Mouse (Mus musculus): ENCODE data around the gene Jmjd8. TPM values are rescaled to one million over a fixed set of nuclear protein-coding genes. Genes with fewer than 3 reads are reported as not detected.
A peak's percentile ranks its signal among the peaks of the same experiment; 100 is the strongest.

The Jmjd8 gene
- polyA plus RNA-seq, 1 experiment from 2014 or later: 42.1 TPM

DNA sequence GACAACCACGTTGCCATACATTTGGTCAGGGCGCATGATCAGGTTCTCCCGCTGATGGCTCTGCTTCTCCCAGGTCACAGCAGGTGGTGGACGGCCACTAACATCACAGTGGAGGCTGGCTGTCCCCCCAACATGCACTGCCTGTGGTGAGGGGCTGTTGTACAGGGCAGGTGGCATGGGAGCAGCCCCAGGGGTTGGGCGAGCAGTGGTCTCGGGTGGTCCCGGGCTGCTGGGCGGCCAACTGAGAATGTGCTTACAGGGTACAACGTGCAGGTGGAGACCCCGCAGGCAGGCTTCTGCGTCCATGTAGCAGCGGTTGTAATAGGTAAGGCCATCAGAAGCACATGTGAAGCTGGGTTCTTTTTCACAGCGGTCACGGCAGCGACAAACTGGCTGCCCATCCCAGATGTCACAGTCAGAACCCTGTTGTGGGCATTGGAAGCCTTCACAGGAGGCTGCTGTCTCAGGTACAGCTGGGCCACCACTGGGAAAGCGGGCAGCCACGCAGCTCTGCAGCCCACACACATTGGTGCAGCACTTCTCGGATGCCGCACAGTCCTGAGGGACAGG is 50.0 kb downstream of the Jmjd8 start:
- DNase-seq (ENCODE audit: low spot score) (no peak), ATAC-seq (ENCODE audit: low FRiP score) (no peak)
- Histone ChIP-seq H3K9me3 (ENCODE audit: control insufficient read depth, low read length) (no peaks in the 10 kb centered on the region), H3K9ac (no peak overlapping the region), H3K4me2 (replicated peaks) (no peak overlapping the region), H3K4me3 (replicated peaks; ENCODE audit: low read length) (no peak overlapping the region), H3K27ac (no peak overlapping the region), H3K27me3 (ENCODE audit: control insufficient read depth, insufficient read depth, low read length) (no peaks in the 10 kb centered on the region), H3K36me3 (replicated peaks; ENCODE audit: control insufficient read depth, insufficient read depth) (peaks cover 35% of the 10 kb centered on the region), H3K4me1 (replicated peaks; ENCODE audit: control insufficient read depth, insufficient read depth, low read length) (peaks cover 29% of the 10 kb centered on the region)
- 89% methylated on average over 19 of the region's 19 CpGs for WGBS

DNA sequence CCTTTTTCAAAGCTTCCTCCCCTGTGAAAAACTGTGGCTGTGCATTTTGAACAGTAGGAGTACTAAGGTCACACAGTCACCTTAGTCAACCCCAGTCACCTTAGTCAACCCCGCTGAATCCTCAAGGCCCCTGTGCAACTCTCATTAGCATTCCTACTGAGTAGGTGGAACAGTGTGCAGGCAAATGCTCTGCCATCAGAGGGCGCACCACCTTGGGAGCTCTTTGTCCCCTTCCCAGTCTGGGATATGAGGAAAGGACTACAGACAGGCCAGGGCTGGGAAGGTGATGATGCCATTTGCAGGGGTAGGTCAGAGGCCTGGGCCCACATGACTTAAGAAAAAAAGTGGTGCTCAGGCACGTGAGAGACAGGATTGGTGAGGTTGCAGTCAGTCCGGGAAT is 50.6 kb downstream of the Jmjd8 start:
- Histone ChIP-seq H3K9ac (no peak overlapping the region), H3K36me3 (replicated peaks; ENCODE audit: control insufficient read depth, insufficient read depth) (peaks cover 40% of the 10 kb centered on the region), H3K27me3 (ENCODE audit: control insufficient read depth, insufficient read depth, low read length) (no peaks in the 10 kb centered on the region), H3K27ac (no peak overlapping the region), H3K4me1 (replicated peaks; ENCODE audit: control insufficient read depth, insufficient read depth, low read length) (peaks cover 24% of the 10 kb centered on the region), H3K4me2 (replicated peaks) (no peak overlapping the region), H3K9me3 (ENCODE audit: control insufficient read depth, low read length) (no peaks in the 10 kb centered on the region), H3K4me3 (replicated peaks; ENCODE audit: low read length) (no peak overlapping the region)
- ATAC-seq (ENCODE audit: low FRiP score) (no peak), DNase-seq (ENCODE audit: low spot score) (no peak)
- WGBS: 47% methylated on average over 4 of the region's 4 CpGs

DNA sequence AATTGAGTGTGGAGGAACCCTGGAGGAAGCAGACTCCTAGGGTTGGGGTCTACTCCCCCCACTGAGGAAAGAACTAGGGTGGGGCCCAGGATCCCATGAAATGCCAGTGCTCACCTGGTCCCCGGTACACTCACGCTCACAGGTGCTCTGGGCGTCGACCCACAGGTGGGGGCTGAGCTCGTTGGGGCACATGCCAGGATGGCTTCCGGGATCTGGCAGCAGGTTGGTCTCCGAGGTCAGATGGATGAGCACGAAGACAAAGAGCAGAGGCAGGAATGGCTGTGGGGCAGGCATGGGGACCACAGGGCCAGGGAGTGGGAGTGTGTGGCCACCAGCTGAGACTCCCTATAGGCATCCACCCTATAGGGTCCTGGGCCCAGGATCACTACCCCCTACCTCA is 51.1 kb downstream of the Jmjd8 start:
- no peak overlapping the region for H3K9ac ChIP-seq

DNA sequence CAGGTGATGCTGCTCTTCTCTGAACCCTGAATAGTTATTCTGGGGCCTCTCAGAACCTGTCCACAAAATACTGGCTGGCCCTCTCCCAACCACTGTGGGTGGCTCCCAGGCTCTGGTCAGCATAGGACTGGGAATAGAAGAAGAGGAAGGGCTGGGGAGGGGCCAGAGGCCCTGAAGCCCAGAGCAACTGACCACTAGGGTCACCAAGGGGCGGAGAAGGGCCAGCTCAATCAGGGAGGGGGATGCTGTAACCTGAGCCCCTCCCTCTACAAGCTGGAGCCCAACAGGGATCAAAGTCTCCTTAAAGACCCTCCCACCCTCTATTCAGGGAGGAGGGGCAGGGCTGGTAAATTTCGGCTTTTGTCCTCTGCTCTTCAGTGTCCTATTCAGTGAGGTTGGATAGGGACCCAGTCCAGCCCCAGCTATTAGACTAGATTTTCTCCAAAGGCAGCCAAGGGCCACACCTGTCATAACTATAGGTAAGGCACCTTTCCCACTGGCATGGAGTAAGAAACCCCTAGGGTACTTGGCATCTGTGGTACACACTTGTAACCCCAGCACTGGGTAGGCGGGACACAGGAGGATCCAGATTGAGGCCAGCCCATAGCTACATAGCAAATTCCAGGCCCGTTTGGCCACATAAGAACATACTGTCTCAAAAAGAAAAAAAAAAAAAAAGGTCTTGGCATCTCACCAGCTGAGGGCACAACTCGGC is 51.7 kb downstream of the Jmjd8 start, which contains the start of gene Wfikkn1:
Wfikkn1 (minus strand) TSS at position 663 of the 715 bp plus-strand sequence.
- 16% methylated on average over 5 of the region's 5 CpGs for WGBS
- ATAC-seq (ENCODE audit: low FRiP score) (no peak), DNase-seq (ENCODE audit: low spot score) (no peak)
- H3K4me1 ChIP-seq (replicated peaks; ENCODE audit: control insufficient read depth, insufficient read depth, low read length): peaks cover 24% of the 10 kb centered on the region
- H3K9me3 ChIP-seq (ENCODE audit: control insufficient read depth, low read length): no peaks in the 10 kb centered on the region
- H3K27me3 ChIP-seq (ENCODE audit: control insufficient read depth, insufficient read depth, low read length): no peaks in the 10 kb centered on the region
- H3K27ac ChIP-seq: 0 out of 2 replicates have a peak within 1 kb of the TSS, but pooled peaks have one; percentile 54
- peaks cover 51% of the 10 kb centered on the region for H3K36me3 ChIP-seq (replicated peaks; ENCODE audit: control insufficient read depth, insufficient read depth)
- H3K9ac ChIP-seq: peak within 1 kb of the TSS; percentile 12
- no peak within 1 kb of the TSS for H3K4me2 ChIP-seq (replicated peaks)
- no peak within 1 kb of the TSS for H3K4me3 ChIP-seq (replicated peaks; ENCODE audit: low read length)

More for the DNA sequence above, 51.1 kb downstream of the Jmjd8 start:
- Histone ChIP-seq H3K4me3 (replicated peaks; ENCODE audit: low read length) (no peak overlapping the region), H3K27me3 (ENCODE audit: control insufficient read depth, insufficient read depth, low read length) (no peaks in the 10 kb centered on the region), H3K4me2 (replicated peaks) (no peak overlapping the region), H3K27ac (no peak overlapping the region), H3K36me3 (replicated peaks; ENCODE audit: control insufficient read depth, insufficient read depth) (peaks cover 45% of the 10 kb centered on the region), H3K9me3 (ENCODE audit: control insufficient read depth, low read length) (no peaks in the 10 kb centered on the region), H3K4me1 (replicated peaks; ENCODE audit: control insufficient read depth, insufficient read depth, low read length) (peaks cover 24% of the 10 kb centered on the region)
- DNase-seq (ENCODE audit: low spot score) (no peak), ATAC-seq (ENCODE audit: low FRiP score) (no peak)
- 60% methylated on average over 8 of the region's 8 CpGs for WGBS

DNA sequence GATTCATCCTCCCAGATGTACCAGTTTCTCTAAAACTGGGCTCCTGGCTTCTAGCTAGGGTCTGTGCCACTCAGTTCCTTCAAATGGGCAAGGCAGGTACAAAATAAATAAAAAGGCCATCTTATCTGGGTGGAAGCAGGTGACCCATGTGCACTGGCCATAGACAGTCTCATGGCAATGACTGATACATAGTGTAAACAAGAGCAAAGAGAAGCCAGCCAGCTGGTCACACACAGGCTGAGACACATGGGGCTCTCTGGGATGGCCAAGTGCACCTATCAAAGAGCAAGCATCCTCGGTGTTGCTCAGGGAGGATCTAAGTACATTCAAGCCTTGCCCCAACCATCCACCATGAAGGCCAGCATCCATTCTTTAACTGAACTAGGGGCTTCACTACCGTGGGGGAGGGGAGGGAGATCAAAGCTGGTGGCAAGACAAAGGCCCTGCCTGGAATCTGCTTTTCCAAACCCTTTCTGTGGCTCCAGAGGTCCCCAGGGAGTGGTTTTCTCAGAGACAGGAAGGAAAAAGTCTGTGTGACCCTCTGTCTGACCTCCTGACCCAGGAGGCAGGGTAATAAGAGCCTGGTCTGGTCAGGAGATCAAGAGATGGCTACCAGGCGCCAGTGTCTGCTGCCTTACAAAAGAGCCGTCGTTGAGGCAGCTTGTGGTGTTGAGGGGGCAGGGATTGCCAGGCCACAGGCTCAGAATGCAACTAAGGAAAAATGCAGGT is 52.4 kb downstream of the Jmjd8 start:
- WGBS: 7% methylated on average over 5 of the region's 5 CpGs
- peak overlapping the region; percentile 12 for H3K9ac ChIP-seq

More for the DNA sequence above, 52.4 kb downstream of the Jmjd8 start:
- no peaks in the 10 kb centered on the region for H3K27me3 ChIP-seq (ENCODE audit: control insufficient read depth, insufficient read depth, low read length)
- no peaks in the 10 kb centered on the region for H3K9me3 ChIP-seq (ENCODE audit: control insufficient read depth, low read length)
- no peak overlapping the region for H3K4me3 ChIP-seq (replicated peaks; ENCODE audit: low read length)
- DNase-seq (ENCODE audit: low spot score): no peak
- ATAC-seq (ENCODE audit: low FRiP score): no peak
- 0 out of 2 replicates have a peak overlapping the region, but pooled peaks have one; percentile 54 for H3K27ac ChIP-seq
- peaks cover 51% of the 10 kb centered on the region for H3K36me3 ChIP-seq (replicated peaks; ENCODE audit: control insufficient read depth, insufficient read depth)
- H3K4me2 ChIP-seq (replicated peaks): no peak overlapping the region
- H3K4me1 ChIP-seq (replicated peaks; ENCODE audit: control insufficient read depth, insufficient read depth, low read length): peaks cover 22% of the 10 kb centered on the region

Small RNA genes within 50 kb of the gene (microRNA-seq; reads per million reads assigned to microRNA genes)
- 0.65 reads per million for gene Mir3082
- not detected for gene Mir6966

Other genes starting within 250 kb of the Jmjd8 start
- gene Lmf1, start 249.8 kb upstream of the Jmjd8 start, polyA plus RNA-seq (2014; fragmentation: Nextera tagmentation; extraction: Ambion mirVana): 22.4 and 24.9 TPM in 2 replicates
- 8.1 and 10.0 TPM in 2 replicates for gene Gng13, start 111.7 kb upstream of the Jmjd8 start, polyA plus RNA-seq (2014; fragmentation: Nextera tagmentation; extraction: Ambion mirVana)
- gene Chtf18, start 101.4 kb upstream of the Jmjd8 start, polyA plus RNA-seq (2014; fragmentation: Nextera tagmentation; extraction: Ambion mirVana): 3.4 and 3.6 TPM in 2 replicates
- gene Rpusd1, start 101.2 kb upstream of the Jmjd8 start, polyA plus RNA-seq (2014; fragmentation: Nextera tagmentation; extraction: Ambion mirVana): 21.8 and 22.8 TPM in 2 replicates
- gene Mslnl, start 92.8 kb upstream of the Jmjd8 start, polyA plus RNA-seq (2014; fragmentation: Nextera tagmentation; extraction: Ambion mirVana): not detected in 2 replicates
- not detected in 2 replicates for gene Msln, start 74.5 kb upstream of the Jmjd8 start, polyA plus RNA-seq (2014; fragmentation: Nextera tagmentation; extraction: Ambion mirVana)
- gene Narfl, start 55.1 kb upstream of the Jmjd8 start, polyA plus RNA-seq (2014; fragmentation: Nextera tagmentation; extraction: Ambion mirVana): 28.7 and 29.1 TPM in 2 replicates
- 116 and 138 TPM in 2 replicates for gene Haghl, start 43.2 kb upstream of the Jmjd8 start, polyA plus RNA-seq (2014; fragmentation: Nextera tagmentation; extraction: Ambion mirVana)
- gene Ccdc78, start 42.3 kb upstream of the Jmjd8 start, polyA plus RNA-seq (2014; fragmentation: Nextera tagmentation; extraction: Ambion mirVana): 0.41 TPM in 1 of 2 replicates, not detected in the other
- gene Fam173a, start 36.0 kb upstream of the Jmjd8 start, polyA plus RNA-seq (2014; fragmentation: Nextera tagmentation; extraction: Ambion mirVana): 77.6 and 91.6 TPM in 2 replicates
- not detected in 2 replicates for gene AC134908.4, start 33.2 kb upstream of the Jmjd8 start, polyA plus RNA-seq (2014; fragmentation: Nextera tagmentation; extraction: Ambion mirVana)
- 11.8 and 15.1 TPM in 2 replicates for gene Metrn, start 31.7 kb upstream of the Jmjd8 start, polyA plus RNA-seq (2014; fragmentation: Nextera tagmentation; extraction: Ambion mirVana)
- gene Fbxl16, start 19.8 kb upstream of the Jmjd8 start, polyA plus RNA-seq (2014; fragmentation: Nextera tagmentation; extraction: Ambion mirVana): 31.7 and 35.0 TPM in 2 replicates
- gene Wdr24, start 5.2 kb upstream of the Jmjd8 start, polyA plus RNA-seq (2014; fragmentation: Nextera tagmentation; extraction: Ambion mirVana): 29.9 and 32.1 TPM in 2 replicates
- 336 and 357 TPM in 2 replicates for gene Stub1, start 4.5 kb downstream of the Jmjd8 start, polyA plus RNA-seq (2014; fragmentation: Nextera tagmentation; extraction: Ambion mirVana)
- 51.3 and 57.1 TPM in 2 replicates for gene Rhbdl1, start 8.4 kb downstream of the Jmjd8 start, polyA plus RNA-seq (2014; fragmentation: Nextera tagmentation; extraction: Ambion mirVana)
- 8.7 and 9.3 TPM in 2 replicates for gene Gm20683, start 12.9 kb downstream of the Jmjd8 start, polyA plus RNA-seq (2014; fragmentation: Nextera tagmentation; extraction: Ambion mirVana)
- 6.5 and 9.9 TPM in 2 replicates for gene Rhot2, start 16.0 kb downstream of the Jmjd8 start, polyA plus RNA-seq (2014; fragmentation: Nextera tagmentation; extraction: Ambion mirVana)
- 13.1 and 14.2 TPM in 2 replicates for gene Wdr90, start 32.6 kb downstream of the Jmjd8 start, polyA plus RNA-seq (2014; fragmentation: Nextera tagmentation; extraction: Ambion mirVana)
- 26.8 and 27.3 TPM in 2 replicates for gene Mcrip2, start 39.9 kb downstream of the Jmjd8 start, polyA plus RNA-seq (2014; fragmentation: Nextera tagmentation; extraction: Ambion mirVana)
- 58.5 and 67.3 TPM in 2 replicates for gene Mettl26, start 46.2 kb downstream of the Jmjd8 start, polyA plus RNA-seq (2014; fragmentation: Nextera tagmentation; extraction: Ambion mirVana)
- gene Wfikkn1, start 52.0 kb downstream of the Jmjd8 start, polyA plus RNA-seq (2014; fragmentation: Nextera tagmentation; extraction: Ambion mirVana): 0.63 and 0.71 TPM in 2 replicates
- 28.1 and 29.8 TPM in 2 replicates for gene Rab40c, start 90.9 kb downstream of the Jmjd8 start, polyA plus RNA-seq (2014; fragmentation: Nextera tagmentation; extraction: Ambion mirVana)
- 64.2 and 74.2 TPM in 2 replicates for gene Pigq, start 116.1 kb downstream of the Jmjd8 start, polyA plus RNA-seq (2014; fragmentation: Nextera tagmentation; extraction: Ambion mirVana)
- 0.13 TPM in 1 of 2 replicates, not detected in the other for gene Nhlrc4, start 116.1 kb downstream of the Jmjd8 start, polyA plus RNA-seq (2014; fragmentation: Nextera tagmentation; extraction: Ambion mirVana)
- gene A930017K11Rik, start 123.7 kb downstream of the Jmjd8 start, polyA plus RNA-seq (2014; fragmentation: Nextera tagmentation; extraction: Ambion mirVana): 0.44 and 1.8 TPM in 2 replicates
- gene Capn15, start 156.9 kb downstream of the Jmjd8 start, polyA plus RNA-seq (2014; fragmentation: Nextera tagmentation; extraction: Ambion mirVana): 21.5 and 27.5 TPM in 2 replicates
- gene Rab11fip3, start 240.7 kb downstream of the Jmjd8 start, polyA plus RNA-seq (2014; fragmentation: Nextera tagmentation; extraction: Ambion mirVana): 27.4 and 29.5 TPM in 2 replicates